Mouse (Mus musculus) gastrocnemius, adult 18-20 months (tissue): ENCODE measurements at regions not wholly inside any gene's neighbourhood (a gene's known extent, or its start where the extent isn't known, plus 50 kb on each side); places are given as distances from the start of the nearest gene placed in this dataset.
"Not testable (repeated sequence)": the region's sequence is repeated elsewhere in the genome, so short reads cannot be mapped to it uniquely, and the experiment has no call there.

Source experiments
- DNase-seq: peaks from one replicate; pipeline ENCODE4 v3.0.0; 2021; ENCODE audit warnings: low spot score

DNA sequence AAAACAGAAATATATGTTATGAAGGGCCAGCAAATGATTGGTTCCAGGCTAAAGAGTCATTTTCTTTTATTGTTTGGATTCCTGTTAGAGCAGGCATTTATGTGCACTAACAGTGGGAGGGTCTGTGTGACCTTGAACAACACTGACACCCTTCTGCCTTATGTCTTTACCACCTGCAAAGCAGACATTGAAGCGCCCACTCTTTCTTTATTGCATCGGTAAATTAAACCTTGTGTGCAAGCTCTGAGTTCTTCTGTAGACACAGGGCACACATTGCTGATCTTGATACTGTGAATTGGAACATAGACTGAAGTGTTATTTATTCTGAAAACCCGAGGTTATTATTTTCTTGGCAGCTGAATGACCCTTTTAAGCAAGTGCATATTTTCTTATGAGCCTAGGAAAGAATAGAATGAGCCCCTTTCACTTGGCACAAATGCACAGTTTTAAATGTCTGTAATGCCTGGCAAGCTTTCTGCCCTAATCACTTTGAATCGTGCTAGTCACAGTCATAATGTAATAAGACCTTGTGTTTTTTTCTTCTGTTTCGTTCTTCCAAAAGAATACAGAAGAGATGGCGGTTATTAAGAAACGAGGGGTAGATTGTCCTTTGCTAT lies 125.1 kb upstream of the Cobl start:
- DNase-seq, result no peak

DNA sequence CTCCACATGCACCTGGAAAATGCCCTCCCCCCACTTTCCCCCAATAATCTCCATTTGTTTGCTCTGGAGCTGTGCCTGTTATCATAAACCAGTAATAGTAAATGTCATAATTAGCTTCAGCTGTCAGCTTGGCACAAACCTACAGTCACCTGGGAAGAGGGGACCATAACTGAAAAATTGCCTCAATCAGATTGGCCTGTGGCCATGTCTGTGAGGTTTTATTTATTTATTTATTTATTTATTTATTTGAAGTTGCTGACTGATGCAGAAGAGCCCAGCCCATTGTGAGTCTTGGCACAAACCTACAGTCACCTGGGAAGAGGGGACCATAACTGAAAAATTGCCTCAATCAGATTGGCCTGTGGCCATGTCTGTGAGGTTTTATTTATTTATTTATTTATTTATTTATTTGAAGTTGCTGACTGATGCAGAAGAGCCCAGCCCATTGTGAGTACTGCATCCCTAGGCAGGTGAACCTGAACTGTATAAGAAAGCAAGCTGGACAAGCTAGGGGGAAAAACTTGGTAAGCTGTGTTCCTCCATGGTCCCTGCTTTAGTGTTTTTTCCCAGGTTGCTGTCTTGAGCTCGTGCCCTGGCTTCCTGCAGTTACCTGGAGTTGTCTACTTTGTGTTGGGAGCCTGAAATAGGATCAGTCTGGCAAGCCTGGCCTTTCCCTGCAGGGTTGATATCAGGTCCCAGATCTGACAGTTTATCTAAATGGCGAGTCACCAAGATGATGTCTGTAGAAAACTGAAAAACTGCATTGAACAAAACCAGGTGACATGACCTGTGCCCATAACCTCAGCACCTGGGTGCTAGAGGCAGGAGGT lies 120.3 kb upstream of the Cobl start:
- not testable (repeated sequence) for DNase-seq

DNA sequence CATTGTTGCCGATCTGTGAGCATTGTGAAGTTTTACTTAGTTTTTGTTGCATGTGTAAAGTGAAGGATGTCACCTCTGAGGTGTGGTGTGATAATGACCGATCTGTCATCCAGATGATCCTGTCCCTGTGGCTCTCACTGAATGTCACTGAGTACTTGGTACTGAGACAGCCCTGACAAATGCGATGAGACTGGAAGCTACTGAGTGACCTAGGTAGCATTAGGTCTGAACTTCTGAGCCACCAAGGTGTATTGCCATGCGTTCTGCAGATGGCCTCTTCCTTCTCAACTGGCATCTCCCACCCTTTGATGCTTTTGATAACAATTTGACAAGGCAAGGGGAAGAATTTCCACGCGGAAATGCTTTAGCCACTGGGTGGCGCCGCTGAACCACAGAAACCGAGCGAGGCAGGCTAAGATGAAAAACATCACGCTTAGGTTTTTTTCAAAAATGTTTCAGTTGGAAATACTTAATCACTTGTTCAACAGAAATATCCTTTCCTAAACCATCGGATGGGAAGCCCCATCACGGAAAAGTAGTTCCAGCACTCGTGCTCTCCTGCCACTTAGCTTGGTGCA lies 114.3 kb upstream of the Cobl start:
- DNase-seq, result no peak

DNA sequence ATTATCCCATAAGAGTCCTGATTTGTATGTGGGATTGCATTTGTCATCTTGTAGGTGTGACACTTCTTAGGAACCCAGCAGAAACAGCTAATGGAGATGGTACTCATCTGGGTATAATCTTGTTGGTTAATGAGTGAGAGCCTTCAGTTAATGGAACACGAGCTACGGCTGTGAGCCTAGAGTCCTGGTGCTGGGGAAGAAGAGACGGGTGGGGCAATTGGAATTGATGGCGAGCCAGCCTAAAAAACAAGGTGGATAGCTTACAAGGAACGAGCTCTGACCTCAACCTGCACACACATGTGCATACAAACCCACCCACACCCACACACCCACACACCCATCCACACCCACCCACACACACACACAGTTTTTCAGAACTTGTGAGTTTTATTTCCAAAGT lies 94.9 kb upstream of the Cobl start:
- DNase-seq, result no peak

DNA sequence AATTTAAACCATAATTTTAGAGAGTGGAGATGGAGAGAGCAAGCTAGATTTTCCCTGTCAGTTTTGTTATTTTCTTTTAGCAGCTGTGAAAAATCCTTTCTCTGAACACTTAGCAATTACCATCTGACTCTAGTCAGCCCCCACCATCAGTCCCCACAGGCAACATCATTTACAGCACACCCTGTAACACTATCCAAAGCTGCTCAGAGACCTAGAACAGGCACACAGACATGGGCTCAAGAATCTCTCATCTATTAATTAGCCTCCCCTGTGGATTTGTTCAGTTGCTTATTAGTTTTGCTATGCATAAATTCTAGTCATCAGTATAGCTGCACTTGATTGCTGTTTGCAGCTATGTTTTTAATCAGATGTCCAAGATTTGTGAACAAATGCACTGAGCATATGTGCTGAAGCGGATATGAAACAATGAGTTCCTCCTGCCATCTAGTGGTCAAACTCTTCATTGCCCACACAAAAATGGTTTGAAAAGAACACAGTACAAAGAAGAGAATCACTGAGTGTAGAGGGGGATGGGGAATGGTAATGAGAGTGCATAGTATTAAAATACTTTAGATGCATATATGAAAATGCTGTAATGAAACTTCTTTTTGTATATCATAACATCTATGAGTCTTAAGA lies 94.4 kb upstream of the Cobl start:
- DNase-seq, result peak; percentile 24

DNA sequence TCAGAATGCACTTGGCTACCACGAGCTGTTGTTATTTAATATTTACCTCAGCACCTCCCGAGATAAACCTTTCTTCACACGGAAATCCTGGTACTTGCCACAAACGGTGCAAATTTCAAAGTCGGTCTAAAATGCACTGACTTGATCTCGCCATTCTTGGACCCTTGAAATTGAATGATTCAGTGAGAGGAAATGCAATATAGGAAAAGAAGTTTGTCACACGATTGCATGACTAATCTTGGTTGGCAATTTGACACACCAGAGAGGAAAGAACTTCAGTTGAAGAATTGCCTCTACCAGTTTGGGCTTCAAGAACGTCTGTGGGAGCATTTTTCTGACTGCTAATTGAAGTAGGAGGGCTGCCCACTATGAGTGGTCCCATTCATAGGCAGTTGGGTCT lies 93.4 kb upstream of the Cobl start:
- DNase-seq, result no peak

DNA sequence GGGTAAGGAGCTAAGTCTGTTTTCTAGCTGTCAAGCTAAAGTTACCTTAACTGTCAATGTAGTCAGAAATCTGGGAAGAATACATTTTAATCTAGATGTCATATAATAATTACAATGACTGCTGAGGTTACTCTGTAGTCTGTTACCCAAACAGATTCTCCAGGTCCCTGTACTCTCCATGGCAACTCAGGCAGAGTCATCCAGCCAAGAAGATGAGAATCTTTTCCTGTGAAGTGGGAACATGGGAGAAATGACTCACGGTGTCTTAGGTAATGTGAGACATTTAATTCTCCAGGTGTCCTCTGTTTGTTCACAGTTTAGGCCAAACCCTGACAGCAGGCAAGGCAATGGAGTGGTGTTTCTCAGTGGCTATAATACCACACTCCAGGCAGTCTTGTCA lies 81.0 kb upstream of the Cobl start:
- no peak for DNase-seq

DNA sequence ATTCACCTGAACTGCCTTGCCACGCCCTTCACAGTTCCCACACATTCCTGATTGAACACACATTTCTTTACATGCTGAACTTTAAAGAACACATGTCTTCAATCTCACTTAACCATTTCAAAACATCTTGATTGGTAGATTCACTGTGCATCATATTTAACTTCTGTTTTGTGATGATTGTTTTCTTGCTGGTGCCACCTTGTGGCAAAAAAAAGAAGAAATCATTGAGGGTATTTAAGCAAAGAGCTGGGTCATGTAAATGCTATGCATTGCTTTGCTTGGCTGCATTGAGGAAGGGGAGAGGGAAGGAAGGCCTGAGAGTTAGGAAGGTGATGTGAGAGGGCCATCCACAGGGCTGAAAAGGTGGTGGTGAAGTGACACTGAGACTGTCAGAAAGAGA lies 78.3 kb upstream of the Cobl start:
- DNase-seq, result no peak

DNA sequence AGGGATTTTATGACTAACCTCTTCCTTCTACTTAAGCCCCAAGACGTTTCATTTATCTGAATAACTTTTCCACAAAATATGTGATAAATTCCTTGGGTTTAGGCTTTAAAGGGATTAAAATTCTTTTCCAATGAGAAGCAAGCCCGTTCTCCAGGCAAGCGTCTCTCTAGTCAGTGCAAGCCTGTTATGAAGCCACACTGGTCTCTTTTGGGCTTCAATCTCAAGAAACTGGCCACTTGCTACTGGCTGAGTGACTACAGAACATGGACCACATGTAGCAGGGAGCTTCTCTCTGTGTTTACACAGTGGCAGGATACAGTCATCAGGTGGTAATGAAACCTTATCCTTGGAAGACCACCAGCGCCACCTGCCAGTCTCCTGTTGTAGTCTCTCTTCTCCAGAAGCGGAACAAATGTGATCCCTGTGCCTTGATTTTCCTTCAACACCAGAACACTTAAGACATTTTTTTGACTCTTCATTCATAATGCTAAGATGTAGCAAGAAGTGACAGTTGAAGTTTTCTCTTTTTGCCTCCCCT lies 75.6 kb upstream of the Cobl start:
- DNase-seq, result no peak

DNA sequence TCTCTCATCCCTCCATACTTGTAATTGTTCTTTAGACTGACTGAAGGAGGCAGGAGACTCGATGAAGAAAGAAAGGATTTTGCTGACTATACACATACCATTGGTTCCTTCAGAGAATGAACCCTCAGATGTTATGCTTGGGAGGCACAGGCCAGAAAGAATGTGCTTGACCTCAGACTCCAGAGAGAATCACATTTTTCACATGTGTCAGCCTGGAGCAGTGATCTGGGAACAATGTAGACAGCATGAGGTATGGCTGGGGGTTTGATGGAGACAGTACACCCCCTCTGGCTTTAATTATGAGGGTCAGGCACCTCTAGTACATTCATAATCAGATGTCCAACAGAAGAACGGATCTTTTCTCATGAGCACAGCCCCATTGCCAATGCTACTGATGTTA lies 70.3 kb upstream of the Cobl start:
- no peak for DNase-seq

DNA sequence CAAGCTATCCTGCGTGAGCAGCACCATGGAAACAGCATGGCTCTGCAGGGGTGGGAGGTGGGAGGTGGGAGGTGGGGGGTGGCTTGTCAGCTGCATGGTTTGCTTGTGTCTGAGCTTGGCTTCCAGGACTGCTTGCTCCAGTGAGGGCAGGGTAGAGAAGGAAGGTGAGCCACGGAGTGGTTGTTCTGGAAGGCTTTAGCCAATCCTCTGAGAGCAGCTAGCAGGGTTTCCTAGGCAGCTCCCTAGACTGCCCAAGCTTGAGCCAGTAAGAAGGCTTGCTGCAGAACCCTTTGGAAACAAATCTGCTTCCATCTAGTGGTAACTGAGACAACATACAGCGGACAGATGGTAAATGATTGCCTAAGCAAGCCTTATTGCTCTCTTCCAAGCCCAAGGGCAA lies 67.5 kb upstream of the Cobl start:
- DNase-seq, result peak; percentile 47

DNA sequence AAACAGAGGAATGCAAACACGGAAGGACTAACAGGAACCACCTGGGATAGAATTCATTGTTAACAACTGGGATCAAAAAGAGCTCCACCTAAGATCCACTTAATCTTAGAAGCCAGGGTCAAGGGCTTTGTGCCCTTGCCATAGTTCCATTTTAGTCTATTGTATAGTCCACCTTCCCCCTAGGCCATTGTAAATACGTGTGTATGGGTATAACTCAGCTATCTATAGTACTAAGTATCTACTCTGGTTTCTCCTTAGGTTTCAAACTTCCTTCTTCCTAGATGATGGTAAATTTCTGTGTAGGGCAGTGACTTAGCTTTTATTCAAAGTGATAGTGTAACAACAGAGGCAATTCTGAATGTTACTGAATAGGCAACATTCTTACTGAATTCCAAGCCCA lies 57.3 kb upstream of the Cobl start:
- DNase-seq, result not testable (repeated sequence)

DNA sequence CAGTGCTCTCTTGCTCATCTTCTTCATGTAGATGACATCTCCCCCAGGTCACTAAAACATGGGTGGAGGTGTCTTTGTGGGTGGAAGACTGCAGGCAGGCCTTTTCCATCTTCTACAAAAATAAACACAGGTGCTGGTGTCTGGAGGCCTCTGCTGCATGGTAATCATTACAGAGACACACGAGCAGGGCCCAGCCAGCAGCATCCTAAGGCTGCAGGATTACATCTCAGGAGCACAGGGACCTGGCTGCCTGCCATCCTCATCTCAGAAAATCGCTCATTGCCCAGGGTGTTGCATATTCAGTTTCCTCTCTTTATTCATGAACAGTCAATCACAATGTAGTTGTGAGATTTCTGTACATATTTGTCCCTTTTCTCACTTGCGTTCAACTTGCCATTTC lies 56.5 kb upstream of the Cobl start:
- DNase-seq, result no peak

DNA sequence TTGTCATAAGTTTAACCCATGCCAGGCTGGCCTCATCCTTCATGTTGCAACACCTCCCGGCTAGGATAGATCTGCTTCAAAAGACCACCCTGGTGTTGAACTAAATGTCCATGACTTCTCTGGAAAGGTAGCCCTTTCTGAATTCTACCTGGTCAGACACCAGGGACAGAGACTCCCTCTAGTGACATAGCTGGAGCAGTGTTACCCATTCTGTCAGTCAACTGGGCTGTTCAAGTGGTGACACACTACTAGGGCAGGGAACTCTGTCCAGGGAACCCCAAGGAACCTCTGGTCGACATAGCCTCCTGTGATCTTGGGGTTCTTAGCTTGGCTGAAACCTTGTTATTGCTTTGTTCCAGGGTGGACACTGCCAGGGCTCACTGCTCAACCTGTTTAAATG lies 51.6 kb upstream of the Cobl start:
- no peak for DNase-seq
